Mouse (Mus musculus) cerebellum, adult 2 months (tissue): ENCODE measurements around the gene Tnxb. TPM values are rescaled to one million over a fixed set of nuclear protein-coding genes. Genes with fewer than 3 reads are reported as not detected.

ENCODE experiments used
- DNase-seq, 2 experiments: peaks; one replicate each; pipeline ENCODE4 v3.0.0; 2021
- H3K27ac ChIP-seq: fragments of 200-500 bp; 2 replicates; pipeline ENCODE4 v1.5.1; 2012; ENCODE audit warnings: low read length, control low read depth, inconsistent platforms; ENCODE audit not compliant: insufficient read depth
- H3K27me3 ChIP-seq: fragments of 200-500 bp; 2 replicates; pipeline ENCODE4 v1.6.1; 2012; ENCODE audit warnings: inconsistent platforms, mild to moderate bottlenecking, low read length, moderate library complexity; ENCODE audit not compliant: control insufficient read depth, insufficient read depth
- H3K4me1 ChIP-seq: fragments of 200-500 bp; 2 replicates; pipeline ENCODE4 v1.6.1; 2011; ENCODE audit warnings: low read length; ENCODE audit not compliant: control insufficient read depth, insufficient read depth
- H3K4me3 ChIP-seq: fragments of 200-500 bp; replicated peaks from 2 replicates; pipeline ENCODE3; 2011; ENCODE audit warnings: mild to moderate bottlenecking, low read depth, low read length, control low read depth; ENCODE audit not compliant: insufficient read depth
- CTCF ChIP-seq: fragments of 200-500 bp; IDR thresholded peaks from 2 replicates; pipeline ENCODE4 v1.5.1; 2011; ENCODE audit warnings: low read depth, mild to moderate bottlenecking, control low read depth, low read length, moderate library complexity, borderline replicate concordance; ENCODE audit not compliant: insufficient read depth
- POLR2A ChIP-seq: fragments of 200-500 bp; IDR thresholded peaks from 2 replicates; pipeline ENCODE4 v1.6.1; 2011; ENCODE audit warnings: low read length, control low read depth, borderline replicate concordance; ENCODE audit not compliant: insufficient read depth
- WGBS: fragments of 180-500 bp; shearing (Covaris S2); methylation state at CpG from one replicate; pipeline ENCODE4 v1.1.7; 2018; 5-methylcytosine and 5-hydroxymethylcytosine counted together
- polyA plus RNA-seq: library from polyadenylated mRNA; depleted of rRNA; stranded (reverse); fragments of >200 nt; gene quantifications from 2 replicates; pipeline ENCODE4 v1.2.3, GENCODE M21; 2012; rRNA removed

Tnxb gene
- polyA plus RNA-seq = 1.6 and 1.8 TPM in 2 replicates

DNA sequence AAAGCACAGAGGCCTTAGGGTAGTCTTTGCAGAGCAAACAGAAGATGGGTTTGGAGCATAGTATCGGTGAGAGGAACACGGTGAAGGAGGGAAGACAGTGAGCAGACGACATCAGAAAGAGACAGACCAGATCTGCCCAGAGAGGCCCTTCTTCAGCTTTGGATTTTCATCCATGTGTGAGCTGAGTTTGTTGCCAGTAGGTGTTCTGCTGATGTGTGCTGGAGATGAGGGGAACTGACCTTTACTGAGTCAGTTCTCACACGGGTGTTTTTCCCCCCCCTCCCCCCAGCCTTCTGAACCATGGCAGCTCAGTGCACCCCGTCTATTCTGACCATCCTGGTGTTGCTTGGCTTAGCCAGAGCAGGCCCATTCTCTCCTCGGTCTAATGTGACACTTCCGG is at the start of gene Tnxb:
Gene Tnxb, plus strand, starts transcription at position 301 of the 400 bp plus-strand sequence.
- Histone ChIP-seq H3K27me3 (peaks cover 2% of the 10 kb centered on the region; the same call in 1 of the 2 replicates), H3K4me3 (no peak within 1 kb of the TSS), H3K27ac (no peak within 1 kb of the TSS), H3K4me1 (no peaks in the 10 kb centered on the region; the same call in 1 of the 2 replicates)
- TF ChIP-seq POLR2A = no peak
- no peak for TF ChIP-seq CTCF
- DNase-seq = no peak
- 68% methylated on average over 7 of the region's 7 CpGs for WGBS

GRCm38 (mm10) chr17:34621006-34621405 is 49.3 kb upstream of the Tnxb start:
- TF ChIP-seq POLR2A = no peak
- no peak overlapping the region for H3K27ac ChIP-seq
- 92% methylated on average over 8 of the region's 8 CpGs for WGBS
- H3K27me3 ChIP-seq = no peaks in the 10 kb centered on the region
- peaks cover 4% of the 10 kb centered on the region for H3K4me1 ChIP-seq
- DNase-seq = no peak
- H3K4me3 ChIP-seq = no peak overlapping the region

GRCm38 (mm10) chr17:34623161-34623560 is 47.2 kb upstream of the Tnxb start:
- Histone ChIP-seq H3K4me3 (no peak overlapping the region), H3K27ac (no peak overlapping the region), H3K4me1 (peaks cover 10% of the 10 kb centered on the region), H3K27me3 (no peaks in the 10 kb centered on the region)
- TF ChIP-seq CTCF = 0 out of 2 replicates have a peak, but pooled peaks have one; percentile 13
- TF ChIP-seq POLR2A = no peak
- WGBS = 76% methylated on average over 9 of the region's 9 CpGs
- no peak for DNase-seq

DNA sequence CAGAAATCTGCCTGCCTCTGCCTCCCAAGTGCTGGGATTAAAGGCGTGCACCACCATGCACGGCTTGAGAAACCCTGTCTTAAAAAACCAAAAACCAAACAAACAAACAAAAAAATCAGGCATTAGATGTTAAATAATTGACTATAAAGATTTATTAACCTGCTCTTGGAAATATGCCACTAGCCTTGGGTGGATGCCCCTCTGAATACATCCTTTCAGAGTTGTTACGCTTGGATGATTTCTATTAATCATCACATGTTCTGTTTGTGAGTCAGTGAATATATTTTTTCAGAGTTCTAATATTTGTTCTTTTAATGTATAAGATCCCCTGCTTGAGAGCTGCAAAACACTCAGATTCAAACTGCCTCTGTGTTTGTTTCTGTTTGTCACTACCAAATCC is 45.4 kb upstream of the Tnxb start:
- Histone ChIP-seq H3K4me1 (peaks cover 10% of the 10 kb centered on the region), H3K4me3 (no peak overlapping the region), H3K27ac (no peak overlapping the region), H3K27me3 (no peaks in the 10 kb centered on the region)
- WGBS = 96% methylated on average over 3 of the region's 3 CpGs
- no peak for DNase-seq
- TF ChIP-seq POLR2A = no peak
- TF ChIP-seq CTCF = no peak

GRCm38 (mm10) chr17:34626062-34626772 is 44.1 kb upstream of the Tnxb start:
- H3K27me3 ChIP-seq = no peaks in the 10 kb centered on the region
- peak overlapping the region; percentile 79 for H3K4me3 ChIP-seq
- peaks cover 10% of the 10 kb centered on the region for H3K4me1 ChIP-seq
- DNase-seq = no peak
- peak overlapping the region; percentile 73 for H3K27ac ChIP-seq
- TF ChIP-seq CTCF (no peak), POLR2A (no peak)
- WGBS = 47% methylated on average over 16 of the region's 16 CpGs

DNA sequence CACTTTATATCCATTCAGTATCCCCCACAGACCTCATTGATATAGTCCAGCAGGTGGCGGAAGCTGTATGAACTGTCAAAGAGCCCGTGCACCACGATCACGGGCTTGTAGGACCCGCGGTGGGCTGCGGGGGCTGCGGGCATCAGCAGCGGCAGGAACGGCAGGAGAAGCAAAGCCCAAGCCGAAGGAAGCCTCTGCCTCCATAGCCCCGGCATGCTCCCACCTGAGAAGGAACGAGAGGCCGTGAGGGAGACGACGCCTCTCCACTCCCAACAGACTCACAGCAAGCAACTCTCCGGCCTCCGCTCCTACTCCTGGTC is 43.6 kb upstream of the Tnxb start:
- WGBS = under 1% methylated on average over 18 of the region's 18 CpGs
- Histone ChIP-seq H3K4me3 (peak overlapping the region; percentile 79), H3K27ac (peak overlapping the region; percentile 73), H3K27me3 (no peaks in the 10 kb centered on the region), H3K4me1 (peaks cover 10% of the 10 kb centered on the region)
- no peak for DNase-seq
- TF ChIP-seq CTCF (peak; percentile 10; the same call in 1 of the 2 replicates), POLR2A (no peak)

DNA sequence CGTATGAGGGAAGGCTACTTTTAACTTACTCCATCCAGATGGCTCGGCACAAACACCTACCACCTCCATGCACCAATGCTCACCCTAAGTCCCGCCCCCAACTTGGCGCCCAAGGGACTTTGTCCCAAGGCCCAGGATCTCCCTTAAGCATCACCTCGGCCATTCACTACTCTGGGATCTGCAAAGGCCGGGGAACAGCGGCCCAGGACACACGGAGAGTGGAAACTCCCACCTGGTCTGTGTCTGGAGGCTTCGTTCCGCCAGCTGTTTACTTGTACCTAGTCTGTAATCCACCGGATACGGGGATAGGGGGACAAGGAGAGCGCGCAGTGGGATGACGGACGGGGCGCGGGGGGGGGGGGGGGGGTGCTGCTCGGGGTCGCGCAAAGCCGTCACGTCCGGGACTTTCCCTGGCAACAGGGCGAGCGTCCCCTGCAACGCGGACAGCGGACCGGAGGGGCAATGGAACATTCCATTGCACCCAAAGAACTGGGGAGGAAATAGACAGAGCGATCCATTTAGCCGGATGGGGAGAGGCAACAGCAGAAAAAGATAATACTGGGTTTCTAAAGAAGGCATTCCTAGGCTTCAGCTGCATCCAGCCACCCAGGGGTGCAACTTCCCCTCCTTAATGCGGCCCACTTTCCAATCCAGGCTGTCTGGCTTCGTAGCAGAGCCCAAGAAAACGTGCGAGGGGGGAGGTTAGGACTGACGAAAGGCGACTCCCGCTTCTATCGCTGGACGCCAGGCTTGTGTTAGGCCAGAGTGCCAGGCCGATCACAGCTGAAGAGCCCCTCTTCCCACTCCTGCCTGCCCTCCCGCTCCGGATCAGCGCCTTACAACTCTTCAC is 43.0 kb upstream of the Tnxb start:
- no peaks in the 10 kb centered on the region for H3K27me3 ChIP-seq
- peak overlapping the region; percentile 79 for H3K4me3 ChIP-seq
- DNase-seq = peak; percentile 87 to 91
- peak overlapping the region; percentile 97 for H3K27ac ChIP-seq
- TF ChIP-seq CTCF (no peak), POLR2A (peak; percentile 70)
- peaks cover 10% of the 10 kb centered on the region for H3K4me1 ChIP-seq
- WGBS = 0% methylated on average over 45 of the region's 45 CpGs
